Mouse (Mus musculus) urinary bladder, postnatal 14 days (tissue): ENCODE measurements around the gene Parp6.
A peak's percentile ranks its signal among the peaks of the same experiment; 100 is the strongest.

Experiments
- DNase-seq: peaks from one replicate; pipeline ENCODE4 v3.0.0; 2021; ENCODE audit warnings: low spot score

The Parp6 gene

GRCm38 (mm10) chr9:59679678-59680533 lies 62.8 kb downstream of the Parp6 start, which contains the start of gene Gramd2:
Gene Gramd2 (plus strand): TSS chr9:59680144.
- peak; percentile 86 for DNase-seq

- peak; percentile 50 for DNase-seq
Observed at GRCm38 (mm10) chr9:59680534-59680875, 63.4 kb downstream of the Parp6 start.

GRCm38 (mm10) chr9:59684020-59684419 lies 66.9 kb downstream of the Parp6 start:
- DNase-seq = no peak

- DNase-seq = peak; percentile 28
Observed at GRCm38 (mm10) chr9:59687416-59688046, 70.4 kb downstream of the Parp6 start.

GRCm38 (mm10) chr9:59691635-59692094 lies 74.6 kb downstream of the Parp6 start:
- peak; percentile 85 for DNase-seq

- DNase-seq = peak; percentile 42
Observed at GRCm38 (mm10) chr9:59692145-59692544, 75.1 kb downstream of the Parp6 start.

- no peak for DNase-seq
Observed at GRCm38 (mm10) chr9:59694571-59695450, 77.7 kb downstream of the Parp6 start.

- DNase-seq = no peak
Observed at GRCm38 (mm10) chr9:59695451-59695813, 78.3 kb downstream of the Parp6 start.

- DNase-seq = no peak
Observed at GRCm38 (mm10) chr9:59696381-59696780, 79.3 kb downstream of the Parp6 start.
